Mouse (Mus musculus) effector memory CD4-positive, alpha-beta T cell, adult 7 months (primary cell): ENCODE results near the gene Nptxr. TPM values are rescaled to one million over a fixed set of nuclear protein-coding genes. Genes with fewer than 3 reads are reported as not detected.

Experiments
- polyA plus RNA-seq: library from polyadenylated mRNA; unstranded; fragments of 100-300 nt; shearing (Covaris generic); gene quantifications from one replicate; pipeline ENCODE4 v1.2.1, GENCODE M21; 2017

The Nptxr gene
- 0.57 TPM for polyA plus RNA-seq

DNA sequence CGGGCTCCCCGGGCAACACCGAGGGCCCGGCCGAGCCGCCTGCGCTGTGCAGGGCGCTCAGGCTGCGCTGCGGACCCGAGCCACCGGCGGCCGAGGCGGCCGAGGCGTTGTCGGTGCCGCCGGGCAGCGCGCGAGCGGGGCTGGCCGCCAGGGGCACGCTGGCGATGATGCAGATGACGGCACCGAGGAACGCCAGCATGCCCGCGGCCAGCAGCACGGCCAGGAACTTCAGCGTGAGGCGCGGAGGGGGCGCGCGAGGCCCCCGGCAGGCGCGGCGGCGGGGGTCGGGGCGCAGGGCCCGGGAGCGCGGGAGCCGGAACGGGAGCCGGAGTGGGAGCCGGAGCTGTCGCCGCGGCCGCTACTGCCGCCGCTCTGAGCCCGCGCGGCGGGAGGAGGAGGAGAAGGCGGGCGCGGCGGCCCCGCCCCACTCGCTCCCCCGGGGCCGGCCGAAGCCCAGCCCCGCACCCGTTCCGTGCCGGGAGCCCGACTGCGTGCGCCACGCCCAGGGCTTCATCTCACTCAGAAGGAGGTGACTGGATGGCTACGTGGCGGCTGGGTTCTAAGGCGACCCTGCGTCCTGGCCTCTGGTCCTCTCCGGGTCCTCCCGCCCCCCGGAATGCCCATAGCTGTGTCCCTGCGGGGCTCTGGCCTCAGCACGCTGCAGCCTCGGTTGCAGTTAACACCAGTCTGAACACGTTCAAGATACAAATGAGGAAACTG is at the start of gene Nptxr:
Gene Nptxr (minus strand): TSS at position 415 of the 720 bp plus-strand sequence.

DNA sequence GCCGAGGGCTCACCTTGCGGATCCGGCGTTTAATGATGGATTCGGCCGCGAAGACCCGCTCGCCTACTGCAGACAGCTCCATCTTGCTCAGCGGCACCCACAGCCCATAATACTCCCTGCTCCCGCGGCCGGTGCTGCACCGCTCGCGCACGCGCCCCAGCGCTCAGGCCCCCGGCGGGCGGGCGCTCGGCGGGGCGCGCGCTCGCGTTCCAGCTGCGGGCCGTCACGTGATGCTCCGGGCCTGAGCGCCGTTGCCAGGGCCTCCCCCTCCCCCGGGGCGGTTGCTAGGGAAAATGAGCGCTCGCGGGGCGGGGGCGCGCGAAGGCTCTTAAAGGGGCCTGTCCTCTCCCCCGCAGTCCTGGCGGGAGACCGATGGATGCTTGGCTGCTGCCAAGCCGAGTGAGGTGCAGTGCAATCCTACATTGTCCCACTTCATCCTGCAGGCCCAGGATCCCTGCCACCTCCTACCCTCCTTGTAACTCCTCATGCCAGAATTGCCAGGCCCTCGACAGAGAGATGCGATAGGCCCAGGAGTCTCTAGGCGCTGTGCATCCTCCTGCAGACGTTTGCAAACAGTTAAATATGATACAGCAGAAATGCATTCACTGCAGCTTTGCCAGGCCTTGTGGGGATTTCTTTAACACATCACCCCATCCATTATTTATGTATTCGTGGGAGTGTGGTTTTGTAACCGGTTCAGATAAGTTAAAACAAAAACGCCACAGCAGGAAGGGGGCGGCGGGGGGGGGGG is 29.7 kb upstream of the Nptxr start, which contains the start of the genes Npcd and Cbx6:
Gene Npcd (minus strand): TSS at position 108 of the 751 bp plus-strand sequence.
Gene Cbx6 (minus strand): TSS at position 559 of the 751 bp plus-strand sequence.

DNA sequence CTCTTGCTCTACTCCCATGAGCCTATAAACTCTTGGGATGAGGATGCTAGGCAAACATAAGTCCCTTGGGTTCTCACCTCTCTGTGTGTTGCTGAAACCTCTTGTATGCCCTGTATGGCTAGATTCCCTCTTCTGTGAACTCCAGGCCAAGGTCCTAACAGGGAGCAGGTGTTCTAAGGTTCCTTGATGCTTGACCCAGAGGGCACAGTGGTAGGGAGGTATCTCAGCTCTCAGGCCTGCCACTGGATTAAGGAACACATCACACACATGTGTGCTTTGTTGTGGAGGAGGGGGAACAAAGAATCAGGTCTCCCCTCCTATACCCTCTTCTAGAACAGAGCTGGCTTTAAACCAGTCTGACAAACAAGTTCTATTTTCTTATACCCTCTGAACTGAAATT is 26.8 kb downstream of the Nptxr start, which contains the start of gene Dnal4:
Gene Dnal4 (minus strand): TSS at position 101 of the 400 bp plus-strand sequence.

DNA sequence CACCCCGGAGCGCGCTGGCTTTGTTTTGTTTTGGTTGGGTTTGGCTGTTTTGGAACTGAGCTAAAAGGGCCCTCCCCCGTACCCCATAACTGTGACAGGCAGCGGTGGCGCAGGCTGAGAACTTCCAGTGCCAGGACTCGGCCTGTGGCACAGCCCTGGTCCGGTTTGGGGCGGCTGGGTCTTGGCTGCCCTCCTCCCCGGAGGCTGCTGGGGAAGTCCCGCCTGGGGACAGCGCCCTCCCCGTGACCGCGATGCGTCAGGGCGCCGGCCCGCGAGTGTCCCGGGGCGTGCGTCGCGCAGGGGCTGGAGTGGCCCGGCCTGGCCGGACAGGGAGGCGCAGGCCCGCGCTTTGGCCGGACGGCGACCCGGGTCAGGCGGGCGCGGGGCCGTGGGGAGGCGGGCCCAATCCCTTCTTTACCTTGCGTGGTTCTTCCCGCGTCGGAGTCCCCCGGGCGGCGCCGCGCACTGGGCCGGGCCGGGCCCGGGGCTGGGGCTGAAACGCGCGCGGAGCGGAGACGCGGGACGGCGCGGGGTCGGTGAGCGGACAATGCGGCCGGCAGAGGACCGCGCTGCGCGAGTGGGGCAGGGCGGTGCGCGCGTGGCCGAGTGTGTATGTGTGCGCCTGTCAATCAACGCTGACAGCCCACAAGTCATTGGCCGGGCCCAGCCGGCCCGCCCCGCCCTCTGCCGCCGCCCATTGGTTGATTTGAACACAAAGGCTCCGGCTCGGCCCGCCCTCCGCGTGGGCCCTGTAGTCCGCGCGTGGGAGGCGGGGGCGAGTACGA is 62.5 kb downstream of the Nptxr start, which contains the start of gene Sun2:
Gene Sun2 (minus strand): TSS at position 616 of the 785 bp plus-strand sequence.

Other genes with a start within 250 kb of the Nptxr start
- not detected for gene Dmc1, start 199.7 kb downstream of the Nptxr start, polyA plus RNA-seq
- gene Fam227a, start 145.8 kb downstream of the Nptxr start, polyA plus RNA-seq = 0.88 TPM
- gene Cby1, start 145.6 kb downstream of the Nptxr start, polyA plus RNA-seq = 2.9 TPM
- 156 TPM for gene Tomm22, start 133.9 kb downstream of the Nptxr start, polyA plus RNA-seq
- 49.7 TPM for gene Josd1, start 116.8 kb downstream of the Nptxr start, polyA plus RNA-seq
- 115 TPM for gene Gtpbp1, start 113.9 kb downstream of the Nptxr start, polyA plus RNA-seq
- 43.2 TPM for gene Sun2, start 62.2 kb downstream of the Nptxr start, polyA plus RNA-seq
- 4.6 TPM for gene Dnal4, start 26.9 kb downstream of the Nptxr start, polyA plus RNA-seq
- gene Npcd, start 29.5 kb upstream of the Nptxr start, polyA plus RNA-seq = not detected
- 11.1 TPM for gene Cbx6, start 29.9 kb upstream of the Nptxr start, polyA plus RNA-seq
- 210 TPM for gene Apobec3, start 86.9 kb upstream of the Nptxr start, polyA plus RNA-seq
- gene Cbx7, start 166.4 kb upstream of the Nptxr start, polyA plus RNA-seq = 165 TPM
- 1.0 TPM for gene Pdgfb, start 210.2 kb upstream of the Nptxr start, polyA plus RNA-seq